Mouse (Mus musculus): Measurements from ENCODE around the gene Nhsl2.

- no peak for TF ChIP-seq POLR2A (IDR thresholded peaks at IDR 0.05; ENCODE audit: borderline replicate concordance, extremely low read depth, low read depth, low read length)
- no peak for TF ChIP-seq CTCF (IDR thresholded peaks at IDR 0.05; ENCODE audit: insufficient read depth, low read length)
Measured at GRCm38 (mm10) chrX:102094381-102094904, 245.3 kb downstream of the Nhsl2 start.
